Mouse (Mus musculus): ENCODE measurements around the gene Nfatc2ip.

Gene Nfatc2ip

DNA sequence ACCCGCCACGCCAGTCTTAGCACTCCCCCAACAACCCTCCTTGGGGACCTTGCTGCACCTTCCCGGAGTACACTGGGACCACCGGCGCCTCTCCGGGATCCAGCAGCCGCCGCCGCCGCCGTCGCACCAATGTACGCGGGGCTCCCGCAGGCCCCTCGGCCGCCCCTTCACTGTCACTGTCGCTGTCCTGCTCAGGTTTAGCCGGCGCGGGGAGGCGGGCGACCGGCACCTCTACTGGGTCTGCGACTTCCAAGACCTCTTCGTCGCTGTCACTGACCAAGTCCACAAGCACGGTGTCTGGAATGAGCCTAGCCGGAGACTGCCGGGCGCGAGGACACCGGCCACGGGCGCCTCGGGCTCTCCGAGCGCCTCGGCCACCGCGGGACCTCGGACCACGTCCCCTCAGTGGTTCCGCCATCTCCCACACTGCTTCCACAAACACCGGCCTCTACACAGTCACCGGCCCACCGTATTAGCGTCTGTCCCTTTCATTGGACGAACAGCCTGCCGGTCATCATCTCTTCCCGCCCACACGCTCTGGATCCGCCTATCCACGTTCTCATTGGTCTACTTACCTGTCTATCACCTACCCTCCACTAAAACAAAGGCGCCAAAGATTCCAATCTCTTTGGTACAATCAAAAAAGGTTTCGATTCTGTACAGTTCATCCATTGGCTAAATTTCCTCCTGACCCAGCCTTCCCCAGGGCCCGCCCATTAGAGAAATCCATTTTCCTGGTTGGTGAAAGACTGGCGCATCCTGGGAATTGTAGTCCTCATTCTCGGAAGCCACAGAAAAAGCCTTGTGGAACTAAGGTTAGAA lies at the start of gene Nfatc2ip:
Nfatc2ip (minus strand) TSS at position 440 of the 822 bp plus-strand sequence.
- DNase-seq (ENCODE audit: low read depth, low spot score): peak; percentile 90

DNA sequence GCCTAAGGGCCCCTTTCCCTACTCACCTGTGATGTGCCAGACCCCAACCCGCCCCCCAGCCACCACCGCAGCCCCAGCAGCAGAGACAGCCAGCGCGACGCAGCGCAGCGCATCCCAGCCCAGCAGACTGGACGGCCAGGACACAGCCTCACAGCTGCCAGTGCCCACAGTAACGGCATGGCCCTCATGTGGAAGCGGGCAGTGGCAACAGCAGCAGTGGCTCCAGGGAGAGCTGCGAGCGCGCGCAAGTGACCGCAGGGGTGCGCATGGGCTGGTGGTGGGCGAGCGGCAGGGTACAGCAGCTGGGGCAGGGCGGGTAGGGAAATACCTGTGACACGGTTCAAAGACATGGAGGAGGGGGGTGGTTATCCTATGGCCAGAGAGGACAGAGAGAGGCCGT lies 49.7 kb upstream of the Nfatc2ip start:
- no peak for DNase-seq (ENCODE audit: low read depth, low spot score)

DNA sequence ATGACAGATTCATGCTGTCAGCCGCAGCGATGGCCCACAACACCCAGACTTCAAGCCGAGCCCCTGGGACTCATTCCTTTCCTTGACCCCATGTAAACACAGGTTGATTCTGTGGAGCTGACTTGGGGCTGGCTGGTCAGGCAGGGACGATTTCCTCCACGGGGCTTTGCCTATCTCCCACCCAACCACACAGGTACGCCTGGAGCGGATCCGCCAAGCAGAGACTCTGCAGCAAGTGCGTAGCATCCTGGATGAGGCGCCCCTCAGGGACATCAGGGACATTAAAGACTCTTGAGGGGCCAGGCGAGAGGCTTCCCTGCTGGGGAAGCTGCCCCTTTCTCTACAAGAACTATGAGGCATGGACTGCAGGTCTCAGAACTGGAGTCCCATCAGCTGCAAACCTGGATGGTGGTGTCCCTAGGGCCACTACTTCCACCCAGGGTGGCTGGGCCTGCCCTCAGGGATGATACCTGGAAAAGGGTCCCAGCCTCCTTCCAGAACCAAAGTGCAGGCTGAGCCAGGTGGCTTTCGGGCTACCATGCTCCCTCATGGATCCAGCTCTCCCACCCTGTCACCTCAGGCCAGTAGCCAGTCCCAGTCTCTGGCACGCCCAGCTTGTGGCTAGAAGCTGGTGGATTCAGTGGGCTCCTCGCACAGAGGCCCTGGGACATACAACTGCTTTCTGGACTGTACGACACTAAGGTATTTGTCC lies 48.7 kb upstream of the Nfatc2ip start:
- no peak for DNase-seq (ENCODE audit: low read depth, low spot score)

DNA sequence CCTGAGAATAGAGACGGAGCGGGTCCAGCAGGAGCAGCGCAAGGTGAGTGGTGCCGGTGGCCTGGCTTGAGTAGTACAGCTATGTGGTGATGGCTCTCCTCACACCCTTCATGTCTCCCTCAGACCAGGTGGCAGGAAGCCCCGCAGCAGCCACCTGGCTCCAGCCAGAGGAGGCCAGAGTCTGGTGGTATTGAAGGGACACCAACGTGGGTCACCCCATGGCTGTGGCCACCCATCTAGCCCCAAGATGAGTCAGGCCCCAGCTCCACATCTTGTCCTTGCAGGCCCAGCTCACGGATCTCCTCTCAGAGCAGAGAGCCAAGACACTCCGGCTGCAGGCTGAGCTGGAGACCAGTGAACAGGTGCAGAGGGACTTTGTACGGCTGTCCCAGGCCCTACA lies 48.0 kb upstream of the Nfatc2ip start:
- no peak for DNase-seq (ENCODE audit: low read depth, low spot score)

DNA sequence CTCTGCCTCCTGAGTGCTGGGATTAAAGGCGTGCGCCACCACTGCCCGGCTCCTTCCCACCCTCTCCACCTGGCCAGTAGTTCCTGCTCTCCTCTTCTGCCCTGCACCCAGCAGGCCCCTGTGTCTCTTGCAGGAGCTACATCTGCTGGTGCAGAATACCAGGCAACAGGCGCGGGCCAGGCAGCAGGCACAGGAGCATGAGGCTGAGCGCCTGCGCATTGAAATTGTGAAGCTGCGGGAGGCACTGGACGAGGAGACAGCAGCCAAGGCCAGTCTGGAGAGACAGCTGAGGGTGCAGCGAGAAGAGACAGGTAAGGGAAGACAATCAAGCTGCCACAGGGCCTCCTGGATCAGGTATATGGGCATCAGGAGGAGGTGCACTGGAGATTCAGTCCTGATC lies 47.5 kb upstream of the Nfatc2ip start:
- no peak for DNase-seq (ENCODE audit: low read depth, low spot score)

DNA sequence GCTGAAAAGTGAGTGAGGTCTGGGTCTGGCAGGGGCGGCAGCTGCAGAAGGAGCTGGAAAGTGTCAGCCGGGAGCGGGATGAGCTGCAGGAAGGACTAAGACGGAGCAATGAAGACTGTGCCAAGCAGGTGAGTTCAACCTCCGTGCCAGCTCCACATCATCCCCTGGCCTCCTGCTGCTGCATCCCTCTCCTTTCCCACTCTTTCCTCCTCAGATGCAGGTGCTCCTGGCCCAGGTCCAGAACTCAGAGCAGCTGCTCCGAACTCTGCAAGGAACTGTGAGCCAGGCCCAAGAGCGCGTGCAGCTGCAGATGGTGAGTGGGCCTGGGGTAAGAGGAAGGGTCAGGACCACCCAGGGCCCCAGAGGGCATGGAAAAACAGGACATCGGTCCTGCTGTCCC lies 43.6 kb upstream of the Nfatc2ip start:
- DNase-seq (ENCODE audit: low read depth, low spot score): no peak

DNA sequence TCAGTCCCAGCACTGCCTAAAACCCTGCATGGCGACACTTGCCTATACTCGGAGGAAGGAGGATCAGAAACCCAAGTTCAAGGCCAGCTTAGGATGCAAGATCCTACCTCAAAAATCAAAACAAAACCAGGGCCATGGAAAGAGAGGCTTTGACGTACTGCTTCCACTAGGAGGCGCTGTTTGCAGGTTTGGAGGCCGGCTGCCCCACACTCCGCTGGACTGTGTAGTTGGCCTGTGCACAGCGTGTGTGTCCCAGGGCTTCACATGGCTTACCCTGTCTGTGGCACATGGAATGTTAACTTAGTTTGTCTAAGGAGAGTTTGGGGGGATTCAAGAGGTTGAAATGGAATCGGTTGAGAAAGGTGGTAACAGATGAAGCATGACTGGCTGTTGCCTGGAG lies 40.3 kb upstream of the Nfatc2ip start:
- DNase-seq (ENCODE audit: low read depth, low spot score): no peak

DNA sequence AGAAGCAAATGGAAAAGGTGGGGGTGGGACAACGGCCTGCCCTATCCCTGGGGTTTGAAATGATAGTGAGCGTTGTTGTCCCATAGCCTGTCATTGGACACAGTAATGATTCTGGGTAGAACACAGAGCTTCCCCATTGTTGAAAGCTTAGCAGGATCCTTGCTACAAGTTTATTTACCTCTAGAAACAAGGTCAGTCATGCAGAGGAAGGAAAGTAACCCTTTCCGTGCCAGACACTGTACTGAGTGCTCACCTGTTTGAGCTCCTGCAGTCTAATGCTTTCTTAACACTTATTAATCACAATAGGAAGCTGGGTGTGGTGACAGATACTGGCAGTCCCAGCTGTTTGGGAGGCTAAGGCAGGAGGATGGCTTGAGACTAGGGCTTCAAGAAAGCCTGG lies 39.3 kb upstream of the Nfatc2ip start:
- DNase-seq (ENCODE audit: low read depth, low spot score): no peak

DNA sequence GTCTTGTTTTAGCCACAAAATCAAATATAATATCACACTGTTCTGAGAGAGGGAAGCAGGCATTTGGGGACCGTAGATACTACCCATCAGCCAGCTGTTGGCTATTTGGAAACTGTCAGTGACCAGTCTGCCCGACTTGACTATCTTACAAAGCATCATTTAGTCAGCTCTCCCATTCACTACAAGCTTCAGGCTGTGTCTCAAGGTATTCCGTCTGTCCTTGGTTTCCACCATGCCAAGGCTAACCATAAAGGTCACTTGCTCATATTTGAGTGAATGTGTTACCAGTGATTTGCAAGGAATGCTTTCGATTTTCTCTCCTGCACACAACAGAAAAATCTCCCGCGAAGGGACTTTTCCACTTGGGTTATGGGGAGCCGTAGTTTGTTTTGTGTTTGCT lies 38.2 kb upstream of the Nfatc2ip start:
- no peak for DNase-seq (ENCODE audit: low read depth, low spot score)

DNA sequence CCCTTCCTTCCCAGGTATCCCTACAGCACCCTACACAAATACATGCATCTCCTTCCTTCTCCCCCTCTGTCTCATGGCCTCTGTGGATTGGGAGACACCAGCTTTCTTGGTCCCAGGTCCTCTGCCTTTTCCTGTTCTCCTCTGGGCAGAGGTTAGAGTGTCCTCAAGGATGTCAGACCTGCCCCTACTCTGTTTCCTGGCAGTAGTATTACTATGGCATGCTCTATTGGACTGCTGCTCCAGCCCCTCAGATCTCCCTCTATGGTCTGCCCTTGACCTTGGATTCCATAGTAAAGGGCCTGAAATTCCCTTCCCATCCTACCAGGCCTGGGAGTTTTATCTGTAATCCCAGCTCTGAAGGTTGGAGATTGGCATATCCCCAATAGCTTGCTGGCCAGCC lies 33.6 kb upstream of the Nfatc2ip start:
- DNase-seq (ENCODE audit: low read depth, low spot score): no peak

DNA sequence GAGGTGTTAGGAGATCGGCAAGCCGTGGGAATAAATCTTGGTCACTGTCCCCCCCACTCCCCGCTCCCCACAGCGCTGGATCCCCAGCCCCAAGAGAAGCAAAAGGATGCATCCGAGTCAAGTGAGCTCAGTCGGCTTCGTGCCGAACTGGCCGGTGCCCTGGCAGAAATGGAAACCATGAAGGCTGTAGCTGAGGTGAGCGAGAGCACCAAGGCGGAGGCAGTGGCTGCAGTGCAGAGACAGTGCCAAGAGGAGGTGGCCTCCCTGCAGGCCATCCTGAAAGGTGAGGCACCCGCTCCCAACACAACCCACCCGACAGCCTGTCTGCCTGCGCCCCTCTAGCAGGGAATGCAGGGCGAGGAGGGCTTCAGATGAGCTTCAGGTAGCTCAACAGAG lies 33.0 kb upstream of the Nfatc2ip start:
- no peak for DNase-seq (ENCODE audit: low read depth, low spot score)

DNA sequence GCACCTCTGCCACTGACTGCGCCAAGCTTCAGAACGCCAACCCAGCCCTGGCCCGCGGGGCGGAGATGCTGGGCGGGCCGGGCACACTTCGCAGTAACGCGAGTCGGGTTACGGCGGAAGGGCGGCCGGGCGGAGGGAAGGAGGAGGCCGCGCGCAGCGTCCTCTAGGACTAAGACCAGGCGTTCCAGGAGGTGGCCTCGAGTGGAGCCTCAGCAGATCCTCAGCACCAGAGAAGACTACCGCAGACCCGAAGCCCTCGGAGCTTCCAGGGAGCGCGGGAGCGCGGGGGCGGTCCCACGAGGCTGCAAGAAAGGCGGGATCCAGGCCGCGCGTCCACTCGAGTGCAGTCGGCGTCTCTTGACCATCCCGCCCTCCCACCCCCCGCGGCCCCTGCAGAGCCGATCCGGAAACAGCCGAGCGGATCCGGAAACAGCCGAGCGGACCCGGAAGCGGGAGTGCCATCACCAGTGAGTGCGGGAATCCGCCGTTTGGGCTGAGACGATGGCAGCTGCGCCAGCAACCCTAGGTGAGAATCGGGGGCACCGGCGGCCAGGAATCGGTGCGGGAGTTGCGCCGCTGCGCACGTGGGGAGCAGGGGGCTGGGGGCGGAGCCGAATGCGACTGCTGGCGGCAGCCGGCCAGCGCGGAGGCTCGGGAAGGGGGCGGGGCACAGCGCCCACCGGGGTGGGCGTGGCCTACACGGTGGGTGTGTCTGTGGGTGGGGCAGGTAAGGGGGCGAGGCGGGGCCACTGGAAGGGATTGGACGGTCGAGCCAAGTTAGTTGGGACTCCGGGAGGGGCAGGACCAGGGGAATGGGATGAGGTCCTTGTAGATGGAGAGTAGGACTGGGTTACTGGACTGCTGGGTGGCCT lies 32.3 kb upstream of the Nfatc2ip start, which contains the start of gene Rabep2:
Rabep2 (plus strand) TSS at position 129 of the 872 bp plus-strand sequence.
- peak; percentile 52 for DNase-seq (ENCODE audit: low read depth, low spot score)

DNA sequence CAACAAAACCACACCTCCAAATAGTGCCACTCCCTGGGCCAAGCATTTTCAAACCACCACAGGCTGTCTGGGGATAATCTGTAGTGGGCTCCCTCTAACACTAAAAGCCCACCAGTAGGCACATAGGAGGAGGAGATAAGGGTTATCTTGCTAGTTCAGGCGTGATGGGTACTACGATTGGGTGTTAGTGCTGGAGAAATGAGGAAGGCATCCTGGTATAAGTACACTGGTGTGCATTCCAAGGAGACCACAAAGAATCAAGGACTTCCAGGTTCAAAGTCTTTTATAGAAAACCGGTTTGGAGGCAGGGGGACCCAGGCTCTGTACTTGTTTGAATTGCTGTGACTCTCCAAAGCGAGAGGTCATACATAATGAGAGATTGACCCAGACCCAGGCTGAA lies 31.6 kb upstream of the Nfatc2ip start:
- DNase-seq (ENCODE audit: low read depth, low spot score): no peak

DNA sequence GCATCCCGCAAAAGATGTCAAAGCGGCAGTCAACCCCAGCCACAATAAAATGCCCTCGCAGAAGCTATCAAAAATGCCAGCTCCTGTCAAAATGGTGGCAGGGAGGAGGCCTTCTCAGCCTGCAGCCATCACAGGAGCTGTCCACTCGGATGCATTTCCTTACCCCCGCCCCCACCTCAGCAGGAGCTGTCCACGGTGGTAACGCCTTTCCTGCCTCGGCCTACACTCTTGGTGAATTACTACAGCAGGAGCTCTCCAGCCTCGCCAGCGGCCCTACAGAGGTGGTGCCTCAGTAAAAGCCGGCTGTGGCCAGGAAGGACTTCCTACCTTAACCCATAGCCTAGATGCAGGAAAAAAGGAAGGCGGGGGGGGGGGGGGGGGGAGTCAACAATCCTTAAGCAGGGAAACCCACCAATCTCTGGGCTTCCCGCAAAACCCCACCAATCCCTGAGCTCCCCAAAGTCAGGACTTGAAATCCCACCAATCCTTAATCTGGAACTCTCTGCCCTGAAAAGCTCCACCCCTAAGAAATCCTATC lies 30.9 kb upstream of the Nfatc2ip start:
- DNase-seq (ENCODE audit: low read depth, low spot score): peak; percentile 65

DNA sequence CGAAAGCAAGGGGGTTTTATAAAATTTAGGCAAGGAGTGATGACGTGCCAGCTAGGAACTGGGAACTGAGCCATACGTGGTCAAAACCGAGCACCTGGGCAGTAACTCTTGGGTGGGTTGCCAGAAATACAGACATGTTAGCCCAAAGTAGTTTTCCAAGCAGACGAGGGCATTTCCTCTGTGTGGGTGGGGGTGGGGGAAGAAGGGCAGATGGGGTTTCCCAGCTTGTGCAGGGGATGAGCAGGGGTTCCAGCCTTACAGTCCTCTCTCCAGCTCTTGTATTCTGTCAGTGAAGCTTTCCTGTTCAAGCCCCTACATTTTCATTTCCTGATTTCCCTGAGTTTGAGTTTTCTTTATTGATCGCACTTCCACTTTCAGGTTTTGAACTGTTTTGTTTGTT lies 27.6 kb upstream of the Nfatc2ip start:
- no peak for DNase-seq (ENCODE audit: low read depth, low spot score)

DNA sequence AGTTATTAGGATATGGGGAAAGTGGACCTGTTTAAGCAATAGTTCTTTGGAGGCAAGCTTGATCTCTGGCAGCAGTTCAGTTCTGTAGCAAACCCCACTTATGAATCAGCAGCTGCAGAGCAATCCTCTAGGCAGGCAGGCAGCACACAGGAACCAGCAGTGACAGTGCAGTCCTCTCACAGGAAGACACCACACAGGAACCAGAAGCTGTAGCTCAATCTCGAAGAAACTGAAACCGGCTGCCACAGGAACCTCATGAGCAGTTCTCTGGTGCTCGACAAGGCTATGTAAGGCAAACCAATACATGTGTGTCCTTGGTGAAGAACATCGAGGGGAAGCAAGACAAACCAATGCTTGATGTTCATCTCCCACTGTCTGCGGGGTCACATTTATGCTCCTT lies 25.2 kb upstream of the Nfatc2ip start:
- DNase-seq (ENCODE audit: low read depth, low spot score): no peak

DNA sequence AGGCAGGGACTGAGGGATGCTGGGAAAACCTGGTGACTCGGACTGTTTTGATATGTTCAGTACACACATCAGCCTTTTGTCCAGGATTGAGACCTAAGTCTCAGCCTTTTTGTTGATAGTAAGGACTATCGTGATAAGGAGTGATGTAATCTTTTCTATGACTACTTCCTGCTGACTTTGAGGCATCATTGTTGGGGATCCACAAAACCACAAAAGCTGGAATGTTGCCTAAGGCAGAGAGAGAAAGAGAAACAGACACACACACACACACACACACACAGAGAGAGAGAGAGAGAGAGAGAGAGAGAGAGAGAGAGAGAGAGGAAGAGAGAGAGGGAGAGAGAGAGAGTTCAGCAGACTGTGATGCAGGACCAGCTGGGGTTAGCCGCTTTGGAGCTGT lies 22.0 kb upstream of the Nfatc2ip start:
- DNase-seq (ENCODE audit: low read depth, low spot score): no peak

DNA sequence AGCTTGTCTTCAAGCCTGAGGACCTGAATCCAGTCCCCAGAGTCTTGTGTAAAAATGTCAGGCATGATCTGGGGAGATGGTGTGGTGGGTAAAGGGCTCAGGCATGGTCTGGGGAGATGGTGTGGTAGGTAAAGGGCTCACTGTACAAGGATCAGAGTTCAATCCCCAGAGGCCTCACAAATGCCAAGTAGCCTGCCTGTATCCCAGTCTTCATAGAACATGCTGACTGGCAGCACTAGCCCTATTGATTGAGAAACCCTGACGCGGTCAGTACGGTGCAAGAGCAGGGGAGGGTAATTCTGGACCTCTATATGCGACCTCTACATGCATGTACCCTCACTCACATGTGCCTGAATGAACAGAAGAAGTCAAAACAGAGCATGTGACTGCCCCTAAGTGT lies 21.1 kb upstream of the Nfatc2ip start:
- no peak for DNase-seq (ENCODE audit: low read depth, low spot score)

DNA sequence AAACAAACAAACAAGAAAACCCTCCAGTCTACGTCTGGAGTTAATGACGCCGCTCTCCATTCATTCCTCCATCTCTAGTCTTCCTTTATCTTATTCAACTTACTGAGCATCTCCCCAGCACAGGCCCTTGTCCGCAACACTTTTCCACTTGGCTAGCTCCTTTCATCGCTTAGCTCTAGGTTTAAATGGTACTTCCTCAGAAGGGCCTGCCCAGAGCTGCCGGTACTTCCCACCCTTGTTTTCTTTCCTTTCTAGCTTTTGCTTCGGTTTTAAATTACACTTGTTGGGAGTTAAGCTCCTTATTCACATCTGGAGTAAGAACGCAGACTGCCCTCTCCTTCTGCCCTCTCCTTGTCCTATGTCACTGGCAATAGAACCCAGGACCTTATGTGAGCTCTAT lies 20.5 kb upstream of the Nfatc2ip start:
- no peak for DNase-seq (ENCODE audit: low read depth, low spot score)

DNA sequence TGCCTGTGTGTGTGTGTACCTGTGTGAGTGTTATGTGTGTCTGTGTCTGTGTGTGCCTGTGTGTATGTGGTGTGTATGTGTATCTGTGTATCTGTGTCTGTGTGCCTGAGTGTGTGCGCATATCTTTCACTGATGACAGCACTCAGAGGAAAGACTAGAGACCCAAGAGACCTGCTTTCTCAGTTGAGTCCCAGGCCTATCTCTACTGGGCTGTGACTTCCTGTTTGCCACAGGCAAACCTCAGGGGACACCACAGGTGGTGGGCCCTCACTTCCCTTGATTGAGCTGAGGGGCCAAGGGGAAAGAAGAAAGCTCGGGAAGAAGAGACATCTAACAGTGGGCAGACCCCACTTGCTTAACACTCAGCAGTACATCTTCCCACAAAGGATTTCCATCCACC lies 20.1 kb upstream of the Nfatc2ip start:
- no peak for DNase-seq (ENCODE audit: low read depth, low spot score)

DNA sequence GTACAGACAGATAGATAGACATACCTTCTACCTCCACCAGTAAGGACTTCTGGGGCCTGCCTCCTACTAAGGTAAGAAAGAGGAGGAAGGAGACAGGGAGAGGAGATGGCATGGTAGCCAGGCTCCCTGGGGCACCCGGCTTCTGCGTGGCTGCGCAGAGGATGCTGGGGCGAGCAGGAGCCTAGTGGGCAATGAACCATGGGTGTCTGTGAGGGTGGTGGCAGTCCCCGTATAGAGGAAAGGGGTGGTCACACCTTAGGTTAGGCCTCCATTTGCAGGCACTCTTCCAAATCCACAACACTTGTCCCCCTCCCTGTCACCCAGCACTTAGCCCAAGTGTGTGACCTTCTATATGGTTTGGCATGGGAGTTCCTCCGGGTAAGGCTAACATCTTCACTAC lies 18.2 kb upstream of the Nfatc2ip start, which contains the start of gene Cd19:
Cd19 (minus strand) TSS at position 165 of the 400 bp plus-strand sequence.
- no peak for DNase-seq (ENCODE audit: low read depth, low spot score)

DNA sequence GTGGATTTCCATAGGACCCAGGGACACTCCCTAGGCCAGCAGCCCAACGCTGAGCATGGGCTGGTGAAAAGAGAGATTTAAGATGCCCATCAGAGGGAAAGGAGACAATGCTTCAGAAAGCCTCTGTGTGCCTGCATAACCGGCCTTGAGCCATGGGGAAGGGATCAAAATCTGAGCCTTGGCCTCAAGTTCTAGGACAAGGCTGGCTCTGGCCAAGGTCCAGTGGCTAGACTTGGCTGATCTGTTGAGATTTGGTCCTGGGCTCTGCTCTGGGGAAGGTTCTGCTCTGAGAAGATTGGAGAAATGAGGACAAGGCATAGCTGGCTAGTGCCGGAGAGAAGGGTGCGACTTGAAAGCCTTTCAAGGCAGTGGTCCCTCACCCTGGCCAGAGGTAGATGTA lies 14.5 kb upstream of the Nfatc2ip start:
- DNase-seq (ENCODE audit: low read depth, low spot score): no peak

Measured in WW6 (cell line).